Mouse (Mus musculus): ENCODE measurements around the gene Mrap2.

Mrap2 gene

DNA sequence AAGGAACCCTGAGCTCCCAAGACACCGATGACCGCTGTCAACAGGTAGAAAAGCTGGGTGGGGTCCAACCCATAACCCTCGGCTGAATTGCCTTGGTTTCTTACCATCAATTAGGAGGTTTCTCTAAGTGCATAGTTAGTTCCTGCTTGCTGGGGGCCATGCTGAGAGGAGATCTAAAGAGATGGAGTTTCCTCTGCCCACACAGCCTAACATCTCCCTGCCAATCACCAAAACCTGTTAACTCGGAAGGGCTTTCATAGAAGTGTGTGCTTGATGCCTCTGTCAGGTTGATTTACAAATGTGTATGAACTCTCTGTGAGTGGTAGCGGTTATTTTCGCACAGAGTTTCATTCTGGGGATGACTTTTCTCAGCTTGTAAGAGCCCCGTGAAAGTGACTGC is 34.4 kb downstream of the Mrap2 start:
- DNase-seq (ENCODE audit: low spot score in 2 of 2) = no peak

DNA sequence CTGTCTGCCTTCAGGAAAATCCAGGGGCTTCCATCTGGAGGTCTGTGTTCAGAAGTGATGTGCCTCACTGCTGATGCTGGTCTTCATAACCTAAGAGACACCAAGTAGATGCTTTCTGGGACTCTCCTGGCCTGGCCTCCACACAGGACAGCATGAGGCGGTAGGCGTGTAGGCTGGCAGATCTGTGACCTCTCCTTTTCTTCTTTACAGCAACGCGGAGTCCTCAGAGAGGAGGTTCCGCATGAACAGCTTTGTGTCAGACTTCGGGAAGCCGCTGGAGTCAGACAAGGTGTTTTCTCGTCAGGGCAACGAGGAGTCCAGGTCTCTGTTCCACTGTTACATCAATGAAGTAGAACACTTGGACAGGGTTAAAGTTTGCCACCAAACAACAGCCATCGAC is 38.1 kb downstream of the Mrap2 start:
- no peak for DNase-seq (ENCODE audit: low spot score in 2 of 2)

DNA sequence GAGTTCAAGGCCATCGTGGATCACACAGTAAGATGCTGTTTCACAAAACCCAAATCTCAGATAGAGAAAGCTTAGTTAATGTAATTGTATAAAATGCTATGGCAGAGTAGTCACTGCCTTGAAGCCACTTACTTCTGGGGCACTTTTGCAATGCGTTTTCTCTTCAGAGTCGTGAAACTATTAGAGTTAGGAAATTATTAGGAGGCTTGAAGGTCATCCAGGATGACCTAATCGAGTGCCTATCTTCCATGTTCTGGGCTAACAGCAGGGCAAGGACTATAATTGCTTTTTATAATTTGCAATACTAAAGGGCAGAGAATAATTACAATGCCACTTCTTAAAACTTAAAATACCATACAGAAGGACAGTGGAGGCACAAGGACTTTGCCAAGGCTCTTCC is 43.2 kb downstream of the Mrap2 start:
- no peak for DNase-seq (ENCODE audit: low spot score in 2 of 2)

DNA sequence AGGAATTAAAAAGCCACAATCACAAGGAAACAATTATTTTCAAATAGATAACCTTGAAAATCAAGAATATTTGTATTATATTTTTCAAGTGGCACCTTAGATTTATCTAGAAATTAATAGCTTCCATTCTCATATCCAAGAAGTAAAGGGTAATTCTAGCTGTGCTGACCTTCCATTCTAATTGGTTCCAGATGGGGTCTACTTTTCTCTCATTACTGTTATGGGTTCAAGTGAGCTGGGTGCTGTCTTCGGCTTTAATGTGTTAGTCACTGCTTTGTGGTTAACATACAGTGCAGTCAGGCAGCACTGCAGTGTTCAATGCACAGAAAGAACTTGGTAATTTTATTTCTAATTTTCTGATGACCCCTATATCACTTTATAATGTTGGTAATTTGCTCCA is 49.6 kb downstream of the Mrap2 start:
- no peak for DNase-seq (ENCODE audit: low spot score in 2 of 2)

DNA sequence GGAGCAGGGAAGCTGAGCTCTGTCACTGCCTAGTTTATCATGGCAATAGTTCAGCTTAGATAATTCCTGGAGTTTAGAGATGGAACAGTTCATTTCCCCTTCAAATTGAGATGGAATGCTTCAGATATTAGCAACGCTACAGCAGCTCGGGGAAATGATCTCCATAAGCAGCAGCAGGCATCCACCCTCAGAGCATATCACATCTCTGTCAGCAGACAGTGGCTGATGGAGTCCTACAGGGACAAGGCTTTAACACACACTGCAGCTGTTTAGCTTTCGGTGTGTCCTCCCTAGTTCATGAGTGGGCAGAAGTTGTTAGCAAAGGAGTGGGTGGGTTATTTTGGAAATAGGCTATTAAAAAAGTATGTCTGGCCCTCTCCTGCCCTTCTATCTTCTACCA is 53.2 kb downstream of the Mrap2 start:
- DNase-seq (ENCODE audit: low spot score in 2 of 2) = no peak

DNA sequence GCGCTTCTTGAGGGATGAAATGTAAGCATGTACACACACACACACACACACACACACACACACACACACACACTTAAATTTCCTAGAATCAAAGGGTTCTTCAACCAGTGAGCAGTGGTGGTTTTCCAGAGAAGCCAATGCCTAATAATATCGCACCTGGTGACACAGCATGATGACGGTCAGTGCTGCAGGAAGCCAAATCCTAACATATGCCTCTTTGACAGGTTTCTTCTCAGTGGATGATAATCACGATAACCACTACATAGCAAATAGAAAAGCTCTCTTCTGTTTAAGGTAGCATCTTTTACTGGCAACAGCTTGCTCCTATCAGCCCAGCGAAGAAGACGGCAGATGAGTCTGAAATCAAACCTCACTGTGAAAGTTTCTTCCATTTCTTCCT is 53.9 kb downstream of the Mrap2 start:
- DNase-seq (ENCODE audit: low spot score in 2 of 2) = no peak

DNA sequence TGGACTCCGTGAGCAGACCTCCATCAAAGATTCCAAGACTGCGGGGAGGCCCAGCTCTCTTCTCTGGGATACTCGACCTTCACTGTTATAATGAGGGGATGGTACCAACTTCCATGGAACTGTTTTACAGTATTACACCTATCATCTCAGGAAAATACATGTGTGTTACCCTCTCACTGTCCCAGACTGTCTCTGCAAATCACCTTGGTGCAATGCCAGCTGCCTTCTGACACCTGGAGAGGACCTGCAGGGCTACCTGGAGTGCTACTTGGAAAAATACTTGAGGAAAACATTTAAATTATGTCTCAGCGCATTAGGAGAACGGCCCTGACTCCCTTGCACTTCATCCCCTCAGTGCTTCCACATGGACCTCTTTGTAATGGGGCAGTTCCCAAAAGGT is 56.3 kb downstream of the Mrap2 start:
- no peak for DNase-seq (ENCODE audit: low spot score in 2 of 2)

DNA sequence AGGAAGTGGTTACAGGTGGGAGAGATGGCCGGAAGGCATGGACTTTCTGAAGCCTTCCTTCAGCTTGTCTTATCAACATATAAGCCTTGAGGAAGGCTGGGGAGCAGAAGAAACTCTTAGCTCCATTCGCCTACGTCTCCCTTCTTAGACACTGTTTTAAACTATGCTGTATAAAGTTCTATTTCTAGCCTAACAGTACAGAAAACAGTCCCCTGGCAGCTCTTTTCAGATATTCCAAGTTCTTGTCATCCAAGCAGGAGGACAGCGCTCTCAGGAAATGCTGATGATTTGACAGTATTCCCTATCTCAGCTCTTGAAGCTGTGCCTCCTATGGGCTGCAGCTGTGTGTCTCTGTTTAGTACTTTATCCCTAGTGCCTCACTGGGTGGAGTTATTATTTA is 56.8 kb downstream of the Mrap2 start:
- DNase-seq (ENCODE audit: low spot score in 2 of 2) = no peak

DNA sequence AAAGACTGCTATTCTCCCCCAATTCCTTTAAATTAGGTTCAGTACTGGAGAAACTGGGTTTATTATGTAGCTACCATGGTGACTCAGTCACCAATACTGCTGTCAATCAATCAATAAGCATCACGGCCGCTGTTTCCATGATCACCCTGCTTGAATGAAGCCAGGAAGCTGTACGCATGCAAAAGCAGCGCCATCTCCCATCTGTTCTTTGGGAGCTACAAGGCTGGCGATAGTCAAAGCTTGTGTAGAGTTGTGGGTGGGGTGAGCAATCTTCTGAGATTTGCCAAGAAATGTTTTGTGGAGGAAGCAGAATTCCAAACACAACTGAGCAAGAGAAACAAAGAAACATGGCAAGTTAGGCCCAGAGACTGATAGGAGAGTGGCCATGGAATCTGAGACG is 58.3 kb downstream of the Mrap2 start:
- no peak for DNase-seq (ENCODE audit: low spot score in 2 of 2)

DNA sequence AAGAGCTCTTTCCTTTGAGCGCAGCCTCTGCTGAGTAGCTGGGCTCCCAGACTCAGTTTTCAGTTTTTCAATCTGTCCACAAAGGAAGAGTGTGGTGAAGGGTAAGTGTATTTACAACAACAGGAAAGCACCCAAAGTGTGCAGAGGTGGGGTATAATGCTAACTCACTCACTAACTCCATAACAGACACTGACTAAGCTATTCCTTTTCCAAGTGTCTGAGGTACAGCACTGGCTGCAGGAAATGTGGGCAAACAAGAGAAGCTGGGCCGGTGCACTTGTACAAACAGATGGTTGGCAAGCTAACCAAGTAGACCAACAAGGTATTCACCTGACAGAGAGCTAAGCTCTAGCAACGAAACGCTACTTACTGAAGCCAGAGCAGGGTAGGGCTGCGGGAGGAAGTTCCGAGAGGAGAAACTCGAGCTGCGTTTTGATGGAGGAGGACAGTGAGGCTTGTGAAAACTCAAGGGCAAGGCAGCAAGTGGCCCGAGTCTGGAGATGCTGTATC is 66.8 kb downstream of the Mrap2 start:
- no peak for DNase-seq (ENCODE audit: low spot score in 2 of 2)

DNA sequence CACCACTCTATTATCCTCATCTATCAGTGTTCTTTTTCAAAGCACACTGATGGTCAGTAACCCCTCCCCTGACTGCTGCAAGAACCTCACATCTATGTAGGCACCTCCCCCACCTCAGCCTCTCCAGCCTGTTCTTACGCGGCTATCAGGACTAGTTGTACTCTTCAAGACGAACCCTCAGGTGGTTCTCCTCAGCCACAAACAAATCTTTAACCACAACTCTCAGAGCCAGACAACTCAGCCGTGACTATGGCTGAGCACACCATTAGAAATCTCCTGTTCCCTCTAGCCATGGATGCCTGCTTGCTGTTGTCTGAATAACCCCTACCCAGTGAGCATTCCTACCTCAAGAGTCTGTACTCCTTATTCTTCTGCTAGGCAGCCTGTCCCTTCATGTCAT is 69.1 kb downstream of the Mrap2 start:
- DNase-seq (ENCODE audit: low spot score in 2 of 2) = no peak

All from heart, adult 9 months (tissue).